Mouse (Mus musculus) liver, embryonic 14.5 days (tissue): ENCODE measurements at regions not wholly inside any gene's neighbourhood (a gene's known extent, or its start where the extent isn't known, plus 50 kb on each side); places are given as distances from the start of the nearest gene placed in this dataset.

ENCODE experiments used
- ATAC-seq: fragments of 200-750 bp; cut with Nextera tagmentation; 2 replicates; pipeline ENCODE4 v1.8.0; 2017; ENCODE audit warnings: moderate number of reproducible peaks, mild to moderate bottlenecking, moderate library complexity; ENCODE audit not compliant: insufficient read depth
- DNase-seq, 3 experiments: peaks; one replicate each; pipeline ENCODE4 v3.0.0-alpha.2; 2012 to 2013; ENCODE audit warnings: low read depth in 3 of 3, low spot score in 3 of 3
- H3K27ac ChIP-seq: fragments of 300-500 bp; sonication (generic); 2 replicates; pipeline ENCODE4 v1.5.1; 2014; ENCODE audit warnings: moderate library complexity, mild to moderate bottlenecking, control low read depth, inconsistent platforms
- H3K27me3 ChIP-seq: fragments of 300-500 bp; sonication (generic); 2 replicates; pipeline ENCODE4 v1.6.1; 2014; ENCODE audit warnings: mild to moderate bottlenecking, low read length, moderate library complexity; ENCODE audit not compliant: control insufficient read depth, insufficient read depth
- H3K36me3 ChIP-seq: fragments of 300-500 bp; sonication (generic); replicated peaks from 2 replicates; pipeline ENCODE4 v1.6.1; 2014; ENCODE audit warnings: low read depth; ENCODE audit not compliant: control insufficient read depth, insufficient read depth
- H3K4me1 ChIP-seq, 2 experiments: fragments of 200-500 bp in 1 of 2; fragments of 300-500 bp in 1 of 2; sonication (generic) in 1 of 2; replicated peaks; 2 replicates each; pipeline ENCODE4 v1.6.1; 2012 to 2014; ENCODE audit warnings: antibody characterized with exemption in 1 of 2, inconsistent platforms in 1 of 2, low read length in 1 of 2; ENCODE audit not compliant: control insufficient read depth in 2 of 2, insufficient read depth in 2 of 2
- H3K4me2 ChIP-seq: fragments of 300-500 bp; sonication (generic); 2 replicates; pipeline ENCODE4 v1.6.1; 2014; ENCODE audit warnings: low read depth, mild to moderate bottlenecking, control low read depth, moderate library complexity
- H3K4me3 ChIP-seq, 2 experiments: fragments of 200-500 bp in 1 of 2; fragments of 300-500 bp in 1 of 2; sonication (generic) in 1 of 2; 2 replicates each; pipeline ENCODE4 v1.5.1; 2012 to 2014; ENCODE audit warnings: low read depth in 2 of 2, low read length in 2 of 2, mild to moderate bottlenecking in 2 of 2, control low read depth in 1 of 2, inconsistent platforms in 1 of 2, moderate library complexity in 1 of 2; ENCODE audit not compliant: insufficient read depth in 1 of 2
- H3K9ac ChIP-seq: fragments of 300-500 bp; sonication (generic); replicated peaks from 2 replicates; pipeline ENCODE4 v1.6.1; 2014; ENCODE audit warnings: mild to moderate bottlenecking, control low read depth, moderate library complexity
- H3K9me3 ChIP-seq: fragments of 300-500 bp; sonication (generic); 2 replicates; pipeline ENCODE4 v1.6.1; 2016; ENCODE audit warnings: low read length, mixed read lengths; ENCODE audit not compliant: control insufficient read depth
- CTCF ChIP-seq: IDR thresholded peaks from 2 replicates; pipeline ENCODE4 v1.5.1; 2016; ENCODE audit warnings: antibody characterized with exemption, low read depth, control low read depth
- EP300 ChIP-seq: IDR thresholded peaks from 2 replicates; pipeline ENCODE4 v1.6.1; 2016; ENCODE audit warnings: antibody characterized with exemption, low read depth
- WGBS: fragments of 180-500 bp; shearing (Covaris S2); extraction: QIAGEN DNeasy Blood & Tissue Kit; methylation state at CpG from one replicate; pipeline ENCODE4 v1.1.7; 2014; ENCODE audit not compliant: insufficient replicate concordance; 5-methylcytosine and 5-hydroxymethylcytosine counted together

DNA sequence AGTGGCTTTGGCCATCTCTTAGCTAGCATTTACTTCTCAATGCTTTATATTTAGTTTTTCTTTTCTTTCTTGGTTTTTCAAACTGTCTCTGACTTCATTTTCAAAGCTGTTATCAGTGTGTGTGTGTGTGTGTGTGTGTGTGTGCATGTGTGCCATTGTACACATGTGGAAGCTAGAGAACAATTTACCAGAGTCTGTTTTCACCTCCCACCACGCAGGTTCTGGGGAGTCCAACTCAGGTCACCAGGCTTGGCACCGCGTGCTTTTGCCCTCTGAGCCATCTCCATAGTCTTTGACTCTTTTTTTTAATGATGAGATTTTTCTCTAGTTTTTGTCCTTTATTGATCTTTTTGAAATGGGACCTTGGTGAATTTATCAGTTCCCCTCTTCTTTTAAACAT lies 93.3 kb upstream of the Gm6657 start:
- Histone ChIP-seq H3K36me3 (no peaks in the 10 kb centered on the region), H3K27me3 (no peaks in the 10 kb centered on the region), H3K9me3 (no peaks in the 10 kb centered on the region), H3K4me3 (no peak overlapping the region), H3K27ac (no peak overlapping the region), H3K4me1 (no peaks in the 10 kb centered on the region), H3K9ac (no peak overlapping the region), H3K4me2 (no peak overlapping the region)
- ATAC-seq (no peak), DNase-seq (no peak)
- TF ChIP-seq EP300 (no peak), CTCF (no peak)
- 76% methylated on average over 3 of the region's 3 CpGs for WGBS

DNA sequence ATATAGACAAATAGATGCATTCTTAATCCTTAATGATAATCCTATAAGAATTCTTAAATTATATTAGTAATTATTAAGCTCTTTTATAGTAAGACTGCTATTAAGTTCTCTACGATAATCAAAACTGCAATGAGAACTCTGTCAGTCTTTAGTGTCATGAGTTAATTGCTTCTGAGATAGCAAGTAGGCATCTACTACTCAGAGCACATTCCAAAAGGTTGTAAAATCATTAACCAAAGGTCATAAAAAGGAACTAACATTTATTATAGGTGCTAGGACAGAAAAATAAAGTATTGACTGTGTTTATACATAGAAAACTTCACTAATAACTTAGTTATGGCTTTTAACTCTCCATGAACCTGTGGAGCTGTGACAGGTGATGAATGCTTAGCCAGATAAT lies 84.1 kb upstream of the Gm6657 start:
- no peak overlapping the region for H3K9ac ChIP-seq
- H3K36me3 ChIP-seq = no peaks in the 10 kb centered on the region
- 54% methylated on average over 1 of the region's 1 CpGs for WGBS
- H3K4me3 ChIP-seq = no peak overlapping the region
- no peaks in the 10 kb centered on the region for H3K27me3 ChIP-seq
- no peak overlapping the region for H3K27ac ChIP-seq
- TF ChIP-seq EP300 = no peak
- no peak for TF ChIP-seq CTCF
- no peaks in the 10 kb centered on the region for H3K9me3 ChIP-seq
- ATAC-seq = no peak
- no peaks in the 10 kb centered on the region for H3K4me1 ChIP-seq
- no peak for DNase-seq
- H3K4me2 ChIP-seq = no peak overlapping the region

DNA sequence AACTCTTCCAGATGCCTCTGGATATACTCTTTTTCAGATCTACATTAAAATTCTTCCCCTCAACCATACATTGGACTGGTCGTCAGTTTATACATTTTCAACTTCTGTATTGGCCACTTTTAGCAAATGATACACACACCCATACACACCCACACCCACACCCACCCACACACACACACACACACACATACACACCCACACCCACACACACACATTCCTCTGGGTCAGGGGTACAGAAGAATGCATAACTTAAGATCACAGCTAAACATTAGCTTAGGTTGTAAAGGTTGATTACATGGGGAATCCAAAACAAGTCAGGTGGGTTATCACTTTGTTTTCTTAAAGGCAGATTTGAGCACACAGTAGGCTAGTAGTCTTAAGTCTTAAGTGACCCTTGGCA lies 75.9 kb upstream of the Gm6657 start:
- Histone ChIP-seq H3K9me3 (no peaks in the 10 kb centered on the region), H3K4me2 (no peak overlapping the region), H3K4me1 (no peaks in the 10 kb centered on the region), H3K36me3 (no peaks in the 10 kb centered on the region), H3K9ac (no peak overlapping the region), H3K4me3 (no peak overlapping the region), H3K27me3 (no peaks in the 10 kb centered on the region), H3K27ac (no peak overlapping the region)
- no peak for ATAC-seq
- TF ChIP-seq EP300 (no peak), CTCF (no peak)
- DNase-seq = no peak
- 26% methylated on average over 1 of the region's 1 CpGs for WGBS

DNA sequence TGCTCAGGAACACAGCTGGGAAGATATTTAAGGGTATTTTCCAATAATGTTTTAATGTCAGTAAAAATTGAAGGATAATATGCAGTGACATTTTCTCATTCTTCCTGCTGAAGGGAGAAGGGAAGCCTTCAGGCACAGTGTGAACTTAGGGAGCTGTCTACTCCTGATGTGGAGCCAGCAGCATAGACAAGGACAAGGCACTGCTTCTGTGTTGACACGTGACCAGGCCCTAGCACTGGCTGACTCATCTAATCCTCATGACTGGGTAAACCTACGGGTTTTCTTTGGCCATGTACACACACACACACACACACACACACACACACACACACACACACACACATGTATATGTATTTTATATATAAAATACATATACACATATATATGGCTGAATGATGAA lies 74.8 kb upstream of the Gm6657 start:
- no peaks in the 10 kb centered on the region for H3K36me3 ChIP-seq
- WGBS = 47% methylated on average over 2 of the region's 2 CpGs
- no peaks in the 10 kb centered on the region for H3K9me3 ChIP-seq
- H3K9ac ChIP-seq = no peak overlapping the region
- no peak overlapping the region for H3K4me3 ChIP-seq
- no peaks in the 10 kb centered on the region for H3K27me3 ChIP-seq
- DNase-seq (no peak), ATAC-seq (no peak)
- no peak overlapping the region for H3K4me2 ChIP-seq
- TF ChIP-seq EP300 (no peak), CTCF (no peak)
- H3K4me1 ChIP-seq = no peaks in the 10 kb centered on the region
- H3K27ac ChIP-seq = no peak overlapping the region

DNA sequence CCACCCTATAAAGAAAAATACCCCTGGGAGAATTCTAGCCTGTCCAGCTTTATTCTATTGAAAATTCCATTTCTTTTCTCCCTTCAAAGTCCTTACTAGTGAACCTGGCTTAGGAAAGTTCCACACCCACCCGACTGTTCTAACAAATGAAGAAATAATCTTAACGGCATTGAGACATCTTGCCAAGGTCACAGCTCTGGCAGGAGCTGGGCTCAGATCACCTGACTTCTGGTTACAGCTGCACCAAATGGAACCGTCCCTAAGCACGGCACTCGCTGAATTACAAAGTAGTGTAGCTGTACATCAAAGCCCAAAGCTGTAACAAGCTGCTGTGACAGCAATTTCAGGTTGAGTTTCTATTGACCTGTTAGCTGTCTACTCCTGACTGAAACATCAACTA lies 74.2 kb upstream of the Gm6657 start:
- TF ChIP-seq CTCF (no peak), EP300 (no peak)
- Histone ChIP-seq H3K4me2 (no peak overlapping the region), H3K36me3 (no peaks in the 10 kb centered on the region), H3K4me1 (no peaks in the 10 kb centered on the region), H3K9me3 (no peaks in the 10 kb centered on the region), H3K9ac (no peak overlapping the region), H3K4me3 (no peak overlapping the region), H3K27me3 (no peaks in the 10 kb centered on the region), H3K27ac (no peak overlapping the region)
- ATAC-seq (no peak), DNase-seq (no peak)
- WGBS = 66% methylated on average over 5 of the region's 5 CpGs
